Mouse (Mus musculus) lung, embryonic 15.5 days (tissue): Measurements from ENCODE around the gene Ankrd44. TPM values are rescaled to one million over a fixed set of nuclear protein-coding genes. Genes with fewer than 3 reads are reported as not detected.

ENCODE experiments used
- ATAC-seq: fragments of 200-750 bp; cut with Nextera tagmentation; 2 replicates; pipeline ENCODE4 v1.8.0; 2017; ENCODE audit warnings: moderate number of reproducible peaks, borderline replicate concordance; ENCODE audit not compliant: low FRiP score, low TSS enrichment; ENCODE audit errors: extremely low read depth
- H3K27ac ChIP-seq: fragments of 300-500 bp; sonication (generic); 2 replicates; pipeline ENCODE4 v1.5.1; 2015; ENCODE audit warnings: moderate library complexity, mild to moderate bottlenecking, inconsistent platforms
- H3K27me3 ChIP-seq: fragments of 300-500 bp; sonication (generic); 2 replicates; pipeline ENCODE4 v1.6.1; 2015; ENCODE audit warnings: inconsistent platforms
- H3K36me3 ChIP-seq: fragments of 300-500 bp; sonication (generic); 2 replicates; pipeline ENCODE4 v1.6.1; 2015; ENCODE audit warnings: inconsistent platforms
- H3K4me1 ChIP-seq: fragments of 300-500 bp; sonication (generic); 2 replicates; pipeline ENCODE4 v1.6.1; 2015; ENCODE audit warnings: inconsistent platforms
- H3K4me2 ChIP-seq: fragments of 300-500 bp; sonication (generic); 2 replicates; pipeline ENCODE4 v1.6.1; 2015; ENCODE audit warnings: inconsistent platforms, mild to moderate bottlenecking, moderate library complexity
- H3K4me3 ChIP-seq: fragments of 300-500 bp; sonication (generic); 2 replicates; pipeline ENCODE4 v1.5.1; 2015; ENCODE audit warnings: mild to moderate bottlenecking, inconsistent platforms
- H3K9ac ChIP-seq: fragments of 300-500 bp; sonication (generic); 2 replicates; pipeline ENCODE4 v1.6.1; 2015; ENCODE audit warnings: inconsistent platforms
- H3K9me3 ChIP-seq: fragments of 300-500 bp; sonication (generic); 2 replicates; pipeline ENCODE4 v1.6.1; 2016; ENCODE audit warnings: inconsistent platforms
- WGBS: fragments of 180-500 bp; shearing (Covaris S2); methylation state at CpG from one replicate; pipeline ENCODE4 v1.1.7; 2015; 5-methylcytosine and 5-hydroxymethylcytosine counted together
- polyA plus RNA-seq: library from polyadenylated mRNA; unstranded; fragments of >200 nt; fragmentation: Nextera tagmentation; extraction: Ambion mirVana; gene quantifications from 2 replicates; pipeline ENCODE4 v1.2.1, GENCODE M21; 2015

Ankrd44 gene
- polyA plus RNA-seq, 1 experiment from 2014 or later = 18.0 TPM

GRCm38 (mm10) chr1:54737472-54737871, 188.7 kb downstream of the Ankrd44 start:
- no peak overlapping the region for H3K4me2 ChIP-seq
- 88% methylated on average over 3 of the region's 3 CpGs for WGBS
- H3K27ac ChIP-seq = no peak overlapping the region
- H3K36me3 ChIP-seq = no peaks in the 10 kb centered on the region
- ATAC-seq = no peak
- no peaks in the 10 kb centered on the region for H3K9me3 ChIP-seq
- no peaks in the 10 kb centered on the region for H3K27me3 ChIP-seq
- H3K4me3 ChIP-seq = no peak overlapping the region
- peaks cover 12% of the 10 kb centered on the region for H3K4me1 ChIP-seq
- no peak overlapping the region for H3K9ac ChIP-seq

GRCm38 (mm10) chr1:54734917-54735664, 191.1 kb downstream of the Ankrd44 start:
- Histone ChIP-seq H3K4me1 (no peaks in the 10 kb centered on the region), H3K27me3 (no peaks in the 10 kb centered on the region), H3K4me2 (no peak overlapping the region), H3K36me3 (0 out of 2 replicates have a peak, but pooled peaks cover 2% of the 10 kb centered on the region), H3K4me3 (no peak overlapping the region), H3K9ac (no peak overlapping the region), H3K9me3 (no peaks in the 10 kb centered on the region), H3K27ac (no peak overlapping the region)
- WGBS = 60% methylated on average over 17 of the region's 17 CpGs
- ATAC-seq = no peak

- Histone ChIP-seq H3K36me3 (0 out of 2 replicates have a peak, but pooled peaks cover 4% of the 10 kb centered on the region), H3K27me3 (no peaks in the 10 kb centered on the region), H3K27ac (peak overlapping the region; percentile 18; the same call in 1 of the 2 replicates), H3K9me3 (no peaks in the 10 kb centered on the region), H3K4me1 (peaks cover 4% of the 10 kb centered on the region; the same call in 1 of the 2 replicates), H3K9ac (no peak overlapping the region), H3K4me3 (no peak overlapping the region), H3K4me2 (no peak overlapping the region)
- WGBS = 74% methylated on average over 5 of the region's 5 CpGs
- ATAC-seq = peak; percentile 82; the same call in 1 of the 2 replicates
These were observed 196.9 kb downstream of the Ankrd44 start for GRCm38 (mm10) chr1:54729316-54729715.

- H3K9ac ChIP-seq = no peak overlapping the region
- no peak for ATAC-seq
- H3K4me1 ChIP-seq = peaks cover 4% of the 10 kb centered on the region; the same call in 1 of the 2 replicates
- no peaks in the 10 kb centered on the region for H3K9me3 ChIP-seq
- no peak overlapping the region for H3K27ac ChIP-seq
- no peak overlapping the region for H3K4me3 ChIP-seq
- WGBS = 51% methylated on average over 2 of the region's 2 CpGs
- no peaks in the 10 kb centered on the region for H3K27me3 ChIP-seq
- 0 out of 2 replicates have a peak, but pooled peaks cover 3% of the 10 kb centered on the region for H3K36me3 ChIP-seq
- H3K4me2 ChIP-seq = no peak overlapping the region
These were observed 199.6 kb downstream of the Ankrd44 start for GRCm38 (mm10) chr1:54726555-54726954.

GRCm38 (mm10) chr1:54716921-54717320, 209.3 kb downstream of the Ankrd44 start:
- Histone ChIP-seq H3K4me2 (no peak overlapping the region), H3K27ac (no peak overlapping the region)
- 87% methylated on average over 6 of the region's 6 CpGs for WGBS

GRCm38 (mm10) chr1:54715061-54715760, 211.0 kb downstream of the Ankrd44 start:
- no peaks in the 10 kb centered on the region for H3K27me3 ChIP-seq
- H3K36me3 ChIP-seq = no peaks in the 10 kb centered on the region; the same call in 1 of the 2 replicates
- 38% methylated on average over 8 of the region's 8 CpGs for WGBS
- H3K4me3 ChIP-seq = no peak overlapping the region
- H3K9me3 ChIP-seq = no peaks in the 10 kb centered on the region
- H3K27ac ChIP-seq = peak overlapping the region; percentile 48
- ATAC-seq = no peak
- H3K4me2 ChIP-seq = no peak overlapping the region
- H3K4me1 ChIP-seq = peaks cover 32% of the 10 kb centered on the region
- H3K9ac ChIP-seq = no peak overlapping the region

More at GRCm38 (mm10) chr1:54716921-54717320, 209.3 kb downstream of the Ankrd44 start:
- ATAC-seq = no peak
- Histone ChIP-seq H3K9ac (no peak overlapping the region), H3K27me3 (no peaks in the 10 kb centered on the region), H3K9me3 (no peaks in the 10 kb centered on the region), H3K4me1 (peaks cover 20% of the 10 kb centered on the region), H3K4me3 (no peak overlapping the region), H3K36me3 (no peaks in the 10 kb centered on the region; the same call in 1 of the 2 replicates)

- Histone ChIP-seq H3K9ac (no peak overlapping the region), H3K9me3 (no peaks in the 10 kb centered on the region), H3K36me3 (no peaks in the 10 kb centered on the region; the same call in 1 of the 2 replicates), H3K4me2 (no peak overlapping the region), H3K27ac (peak overlapping the region; percentile 7; the same call in 1 of the 2 replicates), H3K4me3 (no peak overlapping the region), H3K4me1 (peaks cover 34% of the 10 kb centered on the region), H3K27me3 (no peaks in the 10 kb centered on the region)
- WGBS = 29% methylated on average over 11 of the region's 11 CpGs
- peak; percentile 31; the same call in 1 of the 2 replicates for ATAC-seq
These were observed 212.7 kb downstream of the Ankrd44 start for GRCm38 (mm10) chr1:54713231-54714173.

- Histone ChIP-seq H3K4me3 (no peak overlapping the region), H3K4me2 (no peak overlapping the region), H3K9ac (no peak overlapping the region), H3K36me3 (no peaks in the 10 kb centered on the region; the same call in 1 of the 2 replicates), H3K4me1 (peaks cover 34% of the 10 kb centered on the region), H3K27ac (no peak overlapping the region), H3K9me3 (no peaks in the 10 kb centered on the region), H3K27me3 (no peaks in the 10 kb centered on the region)
- ATAC-seq = no peak
- 93% methylated on average over 3 of the region's 3 CpGs for WGBS
These were observed 214.6 kb downstream of the Ankrd44 start for GRCm38 (mm10) chr1:54711568-54711967.

- no peaks in the 10 kb centered on the region for H3K27me3 ChIP-seq
- H3K9me3 ChIP-seq = no peaks in the 10 kb centered on the region
- H3K4me3 ChIP-seq = no peak overlapping the region
- H3K4me1 ChIP-seq = peaks cover 32% of the 10 kb centered on the region
- H3K27ac ChIP-seq = peak overlapping the region; percentile 69
- no peak overlapping the region for H3K4me2 ChIP-seq
- ATAC-seq = peak; percentile 78
- WGBS = 45% methylated on average over 1 of the region's 1 CpGs
- no peak overlapping the region for H3K9ac ChIP-seq
- no peaks in the 10 kb centered on the region; the same call in 1 of the 2 replicates for H3K36me3 ChIP-seq
These were observed 215.6 kb downstream of the Ankrd44 start for GRCm38 (mm10) chr1:54710550-54710949.

- Histone ChIP-seq H3K4me1 (peaks cover 19% of the 10 kb centered on the region), H3K27me3 (no peaks in the 10 kb centered on the region), H3K27ac (no peak overlapping the region), H3K4me3 (no peak overlapping the region), H3K9me3 (no peaks in the 10 kb centered on the region), H3K9ac (no peak overlapping the region), H3K4me2 (no peak overlapping the region), H3K36me3 (no peaks in the 10 kb centered on the region; the same call in 1 of the 2 replicates)
- WGBS = 87% methylated on average over 8 of the region's 8 CpGs
- ATAC-seq = no peak
These were observed 218.2 kb downstream of the Ankrd44 start for GRCm38 (mm10) chr1:54707888-54708565.
